Mouse (Mus musculus): ENCODE measurements at regions not wholly inside any gene's neighbourhood (a gene's known extent, or its start where the extent isn't known, plus 50 kb on each side); places are given as distances from the start of the nearest gene placed in this dataset.

GRCm38 (mm10) chr2:166408806-166409205, 253.3 kb upstream of the Sulf2 start:
- ATAC-seq (ENCODE audit: low TSS enrichment) = no peak

DNA sequence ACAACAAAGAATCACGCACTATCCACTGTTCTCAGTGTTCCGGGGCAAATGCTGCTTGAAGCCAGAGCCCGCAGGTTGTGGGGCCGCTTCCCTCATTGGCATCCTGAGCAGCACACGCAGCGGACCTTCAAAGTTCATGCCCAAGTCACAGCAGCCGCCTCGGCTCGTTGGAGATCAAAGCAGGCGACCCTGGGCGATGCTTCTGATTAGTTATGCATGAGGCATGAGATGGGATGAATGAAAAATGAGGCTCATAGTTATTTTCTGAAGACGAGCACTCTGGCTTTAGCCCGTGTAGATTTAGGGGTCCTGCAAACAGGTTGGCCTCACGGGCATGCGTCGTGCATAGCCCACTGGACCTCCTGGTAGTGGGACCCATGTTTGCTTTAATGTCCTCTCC, 252.5 kb upstream of the Sulf2 start:
- no peak for ATAC-seq (ENCODE audit: low TSS enrichment)

- no peak for ATAC-seq (ENCODE audit: low TSS enrichment)
These were observed 251.4 kb upstream of the Sulf2 start for GRCm38 (mm10) chr2:166406826-166407225.

DNA sequence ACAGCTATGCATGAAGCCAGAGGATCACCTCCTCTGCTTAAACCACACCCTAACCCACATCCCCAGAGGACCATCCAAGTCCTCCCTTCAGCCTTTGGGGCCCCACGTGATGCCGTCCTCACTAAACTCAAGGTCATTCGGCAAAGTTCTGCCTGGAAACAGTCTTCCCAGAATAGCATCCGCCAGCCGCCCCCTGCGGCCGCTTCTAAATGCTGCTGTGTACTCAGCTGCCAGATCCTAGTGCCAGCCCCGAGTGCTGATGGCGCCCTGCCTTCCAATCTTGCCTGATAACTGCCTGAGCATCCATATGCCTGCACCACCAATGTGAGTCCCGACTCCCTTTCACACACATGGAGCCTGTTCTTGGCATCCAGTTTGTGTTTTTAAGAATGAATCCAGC, 247.9 kb upstream of the Sulf2 start:
- ATAC-seq (ENCODE audit: low TSS enrichment) = peak; percentile 87

DNA sequence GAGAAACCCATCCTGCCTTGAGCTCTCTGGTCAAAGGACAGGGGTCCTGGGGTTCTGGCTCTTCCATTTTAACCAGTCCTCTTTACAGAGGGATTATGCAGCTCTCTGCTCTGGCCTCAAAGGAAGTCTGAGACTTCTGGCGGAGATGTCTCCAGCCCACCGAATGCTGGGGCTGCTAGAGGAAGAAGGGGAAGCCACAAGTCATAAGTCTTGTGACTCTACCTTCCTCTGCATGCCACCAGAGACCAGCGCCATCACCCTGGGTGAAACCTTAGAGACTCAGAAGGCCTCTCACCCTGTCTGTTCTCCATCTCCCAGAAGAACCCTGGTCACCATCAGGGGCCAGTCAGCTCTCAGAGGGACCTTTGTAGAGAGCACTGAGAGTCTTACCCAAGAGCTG, 246.4 kb upstream of the Sulf2 start:
- ATAC-seq (ENCODE audit: low TSS enrichment) = no peak

DNA sequence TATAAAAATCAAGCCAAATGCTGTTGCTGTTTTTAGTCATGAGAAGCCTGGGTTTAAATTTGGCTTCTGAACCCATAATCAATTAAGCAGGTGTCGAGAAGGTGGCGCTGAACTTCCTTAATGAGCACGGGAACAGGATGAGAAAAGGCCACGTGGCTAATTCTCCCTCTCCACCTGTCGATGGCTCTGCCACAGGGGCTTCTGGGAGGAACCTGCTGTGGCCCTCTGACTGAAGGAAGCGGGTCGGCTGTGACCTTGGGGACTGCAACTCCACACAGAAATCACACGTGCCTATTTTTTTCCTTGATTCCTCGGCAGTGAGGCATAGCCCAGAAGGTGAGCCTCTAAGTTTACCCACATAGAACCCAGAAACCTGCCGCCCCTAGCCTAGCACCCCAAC, 244.8 kb upstream of the Sulf2 start:
- no peak for ATAC-seq (ENCODE audit: low TSS enrichment)

DNA sequence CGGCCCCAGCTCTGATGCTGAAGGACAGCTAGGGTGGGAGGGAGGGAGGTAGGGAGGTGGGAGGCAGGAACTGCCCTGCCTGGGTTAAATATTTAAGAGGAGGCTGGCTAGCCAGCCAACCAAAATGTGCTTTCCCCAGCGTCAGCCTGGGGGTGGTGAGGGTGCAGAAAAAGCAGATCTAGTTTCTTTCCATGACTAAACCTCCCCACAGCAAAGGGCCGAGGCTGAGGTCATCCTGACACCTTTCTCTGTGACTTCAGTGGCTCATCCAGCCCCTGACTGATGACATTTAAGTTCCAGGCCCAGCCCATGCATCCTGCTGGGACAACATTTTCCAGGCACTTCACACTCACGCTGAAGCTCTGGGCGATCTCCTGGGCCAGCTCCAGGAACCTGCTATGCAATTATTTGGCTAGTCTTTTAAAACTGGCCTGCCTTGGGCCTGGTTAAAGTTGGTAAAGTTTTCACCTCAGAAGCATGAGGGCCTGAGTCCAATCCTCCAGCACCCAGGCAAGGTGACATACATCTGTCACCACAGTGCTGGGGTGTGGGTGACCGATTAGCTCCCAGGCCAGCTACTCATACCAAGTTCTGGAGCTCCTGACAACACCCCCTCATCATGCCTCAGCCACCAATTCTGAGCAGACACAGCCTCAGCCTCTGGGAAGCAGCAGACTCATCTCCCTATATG, 243.8 kb upstream of the Sulf2 start:
- peak; percentile 62; the same call in 1 of the 2 replicates for ATAC-seq (ENCODE audit: low TSS enrichment)

DNA sequence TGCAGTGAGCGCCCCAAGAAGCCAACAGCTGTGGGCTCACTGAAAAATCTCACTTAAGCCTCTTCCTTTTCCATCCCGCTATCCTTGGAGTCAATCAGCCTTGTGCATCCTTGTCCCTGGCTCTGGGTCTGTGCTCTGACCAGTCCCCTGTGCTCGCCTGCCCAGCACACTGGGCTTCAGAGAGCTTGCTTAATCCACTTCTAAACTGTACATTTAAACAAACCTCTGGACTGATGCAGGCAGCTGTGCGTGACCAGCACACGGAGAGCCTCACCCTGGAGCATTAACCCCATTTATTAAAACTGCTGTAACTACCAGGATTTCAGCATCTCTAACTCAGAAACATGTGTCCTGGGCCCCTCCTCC, 243.3 kb upstream of the Sulf2 start:
- no peak for ATAC-seq (ENCODE audit: low TSS enrichment)

DNA sequence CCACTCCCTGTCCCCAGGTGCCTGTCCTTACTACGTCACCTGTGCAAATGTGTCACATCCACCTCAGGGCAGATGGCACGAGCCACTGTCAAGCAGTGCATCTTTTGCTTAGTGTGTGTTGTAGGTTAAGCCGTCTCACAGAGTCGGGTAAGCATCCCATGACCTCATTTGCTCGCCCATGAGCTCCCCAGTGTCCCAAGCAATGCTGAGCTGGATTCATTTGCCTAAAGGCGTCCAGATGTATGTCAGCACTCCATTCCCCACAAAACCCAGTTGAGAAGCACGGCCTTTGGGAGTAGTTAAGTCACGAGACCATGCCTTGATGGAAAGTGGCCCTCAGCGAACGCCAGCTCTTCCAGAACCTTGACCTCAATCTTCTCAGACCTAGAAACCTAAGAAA, 242.7 kb upstream of the Sulf2 start:
- no peak for ATAC-seq (ENCODE audit: low TSS enrichment)

DNA sequence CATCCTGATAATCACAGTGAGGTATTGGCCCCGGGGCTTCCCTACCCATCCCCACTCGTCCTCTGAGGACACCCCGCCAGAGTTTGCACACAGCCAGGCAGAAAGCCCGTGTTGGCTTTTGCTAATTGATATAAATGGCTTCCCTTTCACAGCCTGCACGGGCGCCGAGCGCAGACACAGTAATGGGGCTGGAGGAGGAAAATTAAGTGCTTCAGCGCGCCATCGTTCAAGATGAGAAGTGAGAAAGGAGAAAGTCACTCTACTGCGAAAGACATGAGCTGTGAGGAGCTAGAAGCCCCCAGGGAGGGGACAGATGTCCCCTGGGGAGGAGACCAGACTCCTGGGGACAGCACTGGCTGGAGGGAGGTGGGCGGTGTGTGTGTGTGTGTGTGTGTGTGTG, 239.2 kb upstream of the Sulf2 start:
- ATAC-seq (ENCODE audit: low TSS enrichment) = no peak

- no peak for ATAC-seq (ENCODE audit: low TSS enrichment)
These were observed 235.7 kb upstream of the Sulf2 start for GRCm38 (mm10) chr2:166391176-166391575.

DNA sequence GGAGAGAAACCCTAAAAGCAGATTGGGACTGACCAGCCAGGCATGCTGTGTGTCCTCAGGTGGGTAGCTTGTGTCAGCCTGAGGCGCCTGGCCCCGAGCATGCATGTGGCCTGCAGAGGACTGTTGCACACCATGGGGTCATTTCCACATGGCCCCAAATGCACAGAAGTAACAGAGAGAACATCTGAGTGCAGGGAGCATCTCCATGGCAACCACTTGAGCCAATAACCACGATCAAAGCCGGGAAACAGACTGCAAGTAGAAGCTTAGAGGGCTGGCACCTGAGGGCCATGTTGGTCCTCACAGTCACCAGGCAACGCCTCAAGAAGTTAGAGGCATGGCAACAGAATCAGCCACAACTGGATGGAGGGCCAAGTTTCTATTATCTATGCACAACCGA, 232.6 kb upstream of the Sulf2 start:
- ATAC-seq (ENCODE audit: low TSS enrichment) = no peak

- no peak for ATAC-seq (ENCODE audit: low TSS enrichment)
These were observed 231.4 kb upstream of the Sulf2 start for GRCm38 (mm10) chr2:166386817-166387216.

GRCm38 (mm10) chr2:166384583-166384982, 229.1 kb upstream of the Sulf2 start:
- ATAC-seq (ENCODE audit: low TSS enrichment) = no peak

GRCm38 (mm10) chr2:166383356-166383755, 227.9 kb upstream of the Sulf2 start:
- no peak for ATAC-seq (ENCODE audit: low TSS enrichment)

DNA sequence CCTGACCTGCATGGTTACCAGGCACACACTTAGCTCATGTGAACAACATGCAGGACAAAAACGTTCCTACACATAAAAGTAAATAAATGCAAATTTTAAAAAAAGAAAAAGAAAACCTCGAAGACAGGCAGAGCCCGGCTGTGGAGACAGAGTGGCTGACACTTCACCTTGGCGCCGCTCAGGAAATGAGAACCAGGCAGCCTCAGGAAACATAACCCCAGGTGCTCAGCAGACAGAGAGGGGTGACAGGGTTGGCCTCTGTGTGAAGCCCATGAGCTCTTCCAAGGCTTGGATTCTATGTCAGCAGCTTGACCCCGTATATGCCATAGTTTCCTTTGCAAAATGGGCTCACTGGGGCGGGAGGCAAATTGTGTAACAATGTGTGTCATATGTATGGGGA, 226.7 kb upstream of the Sulf2 start:
- ATAC-seq (ENCODE audit: low TSS enrichment) = no peak

DNA sequence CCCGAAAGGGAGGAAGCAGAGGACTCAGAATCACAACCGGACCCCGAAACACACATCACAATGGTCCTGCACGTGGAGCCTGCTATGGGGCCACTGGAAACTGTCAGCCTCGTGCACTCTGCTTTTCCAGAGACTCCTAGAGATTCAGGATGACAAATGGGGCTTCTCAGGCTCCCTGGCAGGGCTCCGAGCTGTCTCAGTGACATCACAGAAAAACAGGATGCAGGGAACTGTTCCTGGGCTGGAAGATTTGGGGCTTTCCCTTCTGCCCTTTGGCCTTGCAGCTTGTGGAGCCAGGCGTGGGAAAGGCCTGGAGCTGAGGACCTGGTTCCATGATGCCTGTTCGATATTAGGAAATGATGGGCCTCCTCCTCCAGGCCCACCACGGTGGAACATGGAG, 225.4 kb upstream of the Sulf2 start:
- no peak for ATAC-seq (ENCODE audit: low TSS enrichment)

DNA sequence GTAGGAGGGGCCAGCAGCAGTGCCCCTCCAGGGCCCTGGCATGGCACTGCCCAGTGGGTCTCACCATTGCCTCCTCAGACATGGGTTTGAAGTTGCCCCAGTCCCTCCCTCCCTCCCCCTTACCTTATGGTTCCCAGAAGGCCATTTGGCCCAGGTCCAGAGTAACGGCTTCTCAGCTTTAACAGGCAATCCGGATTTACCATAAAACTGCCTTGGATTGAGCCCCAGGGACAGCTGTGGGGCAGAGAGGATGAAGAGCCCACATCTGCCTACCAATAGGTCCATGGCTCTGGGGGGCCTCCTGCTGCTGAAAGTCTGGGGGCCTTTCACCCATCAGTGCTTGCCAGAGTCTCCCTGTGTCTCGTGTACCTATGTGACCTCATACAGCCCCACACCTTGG, 222.9 kb upstream of the Sulf2 start:
- ATAC-seq (ENCODE audit: low TSS enrichment) = no peak

- no peak for ATAC-seq (ENCODE audit: low TSS enrichment)
These were observed 221.9 kb upstream of the Sulf2 start for GRCm38 (mm10) chr2:166377329-166377728.

GRCm38 (mm10) chr2:166375639-166376038, 220.2 kb upstream of the Sulf2 start:
- peak; percentile 80 for ATAC-seq (ENCODE audit: low TSS enrichment)

GRCm38 (mm10) chr2:166370776-166371175, 215.3 kb upstream of the Sulf2 start:
- no peak for ATAC-seq (ENCODE audit: low TSS enrichment)

DNA sequence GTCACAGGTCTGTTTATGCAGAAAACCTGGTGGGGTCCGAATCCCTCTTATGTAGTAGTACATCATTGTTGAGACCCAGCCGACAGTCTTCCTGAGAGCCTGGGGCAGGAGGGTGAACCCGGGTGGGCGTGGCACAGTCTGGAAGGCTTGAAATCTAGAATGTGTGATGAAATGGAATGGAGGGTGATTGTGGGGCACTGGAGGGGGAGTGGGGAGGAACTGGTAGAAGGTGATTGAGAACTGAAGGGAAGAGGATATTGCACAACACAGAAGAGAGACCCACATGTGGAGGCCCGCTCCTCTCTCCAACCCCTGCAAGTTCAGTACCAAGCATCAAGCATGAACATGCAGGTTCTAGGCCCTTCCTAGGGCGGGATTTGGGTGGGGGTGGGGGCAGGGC, 206.2 kb upstream of the Sulf2 start:
- ATAC-seq (ENCODE audit: low TSS enrichment) = no peak

DNA sequence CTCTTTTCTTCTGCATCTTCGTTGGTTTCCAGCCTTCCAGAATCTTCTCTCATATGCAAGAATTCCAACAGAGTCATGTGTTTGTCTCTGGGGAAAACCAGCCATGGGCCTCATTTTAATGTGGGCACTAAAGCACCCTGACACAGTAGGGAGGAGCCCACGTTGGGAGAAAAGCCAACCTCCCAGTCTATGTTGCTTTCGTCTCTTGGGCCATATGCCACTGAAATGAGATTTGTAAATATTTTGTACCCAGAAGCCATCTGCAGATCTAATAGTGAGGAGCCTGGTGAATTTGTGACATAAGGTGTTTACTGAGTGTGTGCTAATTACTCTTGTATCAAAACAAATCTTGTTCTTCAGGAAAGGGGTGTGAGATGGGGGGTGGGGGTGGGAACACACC, 205.3 kb upstream of the Sulf2 start:
- no peak for ATAC-seq (ENCODE audit: low TSS enrichment)

- ATAC-seq (ENCODE audit: low TSS enrichment) = no peak
These were observed 204.5 kb upstream of the Sulf2 start for GRCm38 (mm10) chr2:166359995-166360394.

Measured in frontal cortex, adult (tissue).